ENCODE assay signal across 9 mouse cellular contexts in the genomic region with DNA sequence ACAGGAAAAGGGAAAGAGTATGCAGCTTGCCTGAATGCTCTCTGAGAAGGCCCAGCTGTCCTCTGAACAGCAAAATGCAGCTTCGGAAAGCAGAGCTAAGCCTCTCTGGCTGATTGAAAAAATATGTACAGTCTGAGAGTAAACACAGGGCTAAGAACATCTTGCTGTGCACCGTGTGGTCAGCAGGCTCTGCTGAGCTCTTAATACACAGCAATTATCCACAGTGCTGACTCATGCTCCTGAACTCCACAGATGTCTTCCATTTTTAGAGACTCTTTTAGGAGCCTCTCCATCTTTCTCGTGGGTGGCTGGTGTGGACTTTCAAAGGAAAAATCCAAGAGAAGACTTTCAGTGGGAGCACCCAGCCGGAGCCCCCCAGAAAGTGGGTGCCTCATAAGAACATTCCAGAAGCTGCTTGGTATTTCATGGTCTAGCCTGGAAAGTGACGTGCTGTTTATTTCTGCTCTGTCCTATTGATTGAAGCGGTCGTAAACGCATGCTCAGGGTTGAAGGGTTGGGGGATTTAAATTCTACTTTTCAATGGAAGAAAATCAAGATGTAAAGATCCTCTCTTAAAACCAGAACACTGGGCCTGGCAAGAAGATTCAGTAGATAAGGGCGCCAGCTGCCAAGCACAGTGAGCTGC.
A peak's percentile ranks its signal among the peaks of the same experiment; 100 is the strongest.
DNase-seq lines count a peak whose midpoint lies in the region; ATAC-seq lines count a peak whose summit lies in the region.
"Had no signal": no experiment of that assay in that cellular context is flagged by ENCODE, and none has a peak within 500 bp of the region (broad histone marks: within the 10 kb centered on the region; RNA-seq: fewer than 3 reads in every experiment).

No protein-coding gene starts in this region.

- H3K9ac ChIP-seq in heart, embryonic 13.5 days, result no peak overlapping the region
- H3K9ac ChIP-seq in limb, embryonic 11.5 days (ENCODE audit: low read length), result no peak overlapping the region

- DNase-seq in heart, postnatal 25 days (ENCODE audit: low spot score), result no peak
- DNase-seq in right cerebral cortex, adult 18-20 months, result peak; percentile 53
- no peak for DNase-seq in right cerebral cortex, postnatal 14 days
- peak; percentile 48 for DNase-seq in limb, embryonic 11.5 days (ENCODE audit: low spot score)
- peak; percentile 48 for DNase-seq in yolk sac, embryonic 10.5 days (ENCODE audit: low spot score)
- no peak for DNase-seq in adrenal gland, postnatal 10 days
- no peak for DNase-seq in neural tube, embryonic 10.5 days (ENCODE audit: extremely low spot score, low spot score)

- intact Hi-C loops in heart, postnatal 25 days (cut with DNase I), result no loop called here

- peaks cover 16% of the 10 kb centered on the region for H3K4me1 ChIP-seq in heart, embryonic 13.5 days
- peaks cover 4% of the 10 kb centered on the region; the same call in 1 of the 2 replicates for H3K4me1 ChIP-seq in limb, embryonic 11.5 days (ENCODE audit: control insufficient read depth, insufficient read depth, low read length)

- ATAC-seq in heart, embryonic 13.5 days (ENCODE audit: extremely low read depth, insufficient number of reproducible peaks, low FRiP score, low TSS enrichment), result no peak
- ATAC-seq in limb, embryonic 11.5 days (ENCODE audit: insufficient number of reproducible peaks, low FRiP score, low TSS enrichment, low read depth), result peak; percentile 75; the same call in 1 of the 2 replicates

- 0 out of 2 replicates have a peak overlapping the region, but pooled peaks have one; percentile 22 for H3K27ac ChIP-seq in heart, embryonic 13.5 days (replicated peaks)
- no peak overlapping the region for H3K27ac ChIP-seq in limb, embryonic 11.5 days (replicated peaks; ENCODE audit: low read depth, low read length)
- H3K27ac ChIP-seq: hindbrain, embryonic 10.5 days had no signal

- no peak overlapping the region for H3K4me2 ChIP-seq in heart, embryonic 13.5 days
- H3K4me2 ChIP-seq in limb, embryonic 11.5 days (ENCODE audit: low read depth, severe bottlenecking), result no peak overlapping the region

- H3K27me3 ChIP-seq in heart, embryonic 13.5 days (replicated peaks), result no peaks in the 10 kb centered on the region
- no peaks in the 10 kb centered on the region for H3K27me3 ChIP-seq in limb, embryonic 11.5 days (ENCODE audit: control insufficient read depth, insufficient read depth, low read length)

- 62% methylated on average over 9 of the region's 9 CpGs for whole genome bisulfite sequencing in heart, embryonic 13.5 days
- WGBS in limb, embryonic 11.5 days, result 48% methylated on average over 9 of the region's 9 CpGs

- H3K4me3 ChIP-seq in heart, embryonic 13.5 days, result no peak overlapping the region
- H3K4me3 ChIP-seq in limb, embryonic 11.5 days (ENCODE audit: low read depth, low read length), result no peak overlapping the region
- H3K4me3 ChIP-seq: hindbrain, embryonic 10.5 days had no signal

- no peaks in the 10 kb centered on the region for H3K36me3 ChIP-seq in heart, embryonic 13.5 days
- H3K36me3 ChIP-seq in limb, embryonic 11.5 days (ENCODE audit: control insufficient read depth, insufficient read depth, low read length), result no peaks in the 10 kb centered on the region
- H3K36me3 ChIP-seq: hindbrain, embryonic 10.5 days had no signal

- H3K9me3 ChIP-seq in heart, embryonic 13.5 days, result no peaks in the 10 kb centered on the region
- no peaks in the 10 kb centered on the region for H3K9me3 ChIP-seq in limb, embryonic 11.5 days (ENCODE audit: control insufficient read depth, low read length)
- H3K9me3 ChIP-seq: hindbrain, embryonic 10.5 days had no signal

Comparison
In these comparisons a context has a peak if more than half of its experiments do, and no peak if none do; other contexts are left out.
1. DNase-seq: peak in right cerebral cortex, adult 18-20 months (single experiment), limb, embryonic 11.5 days (single experiment) and yolk sac, embryonic 10.5 days (single experiment); none in heart, postnatal 25 days (single experiment), right cerebral cortex, postnatal 14 days (single experiment), adrenal gland, postnatal 10 days (single experiment) and neural tube, embryonic 10.5 days (single experiment).